Mouse (Mus musculus) heart, postnatal 0 days (tissue): Measurements from ENCODE around the gene Prss57. TPM values are rescaled to one million over a fixed set of nuclear protein-coding genes. Genes with fewer than 3 reads are reported as not detected.

Experiments
- ATAC-seq: fragments of 200-750 bp; cut with Nextera tagmentation; 2 replicates; pipeline ENCODE4 v1.8.0; 2017; ENCODE audit warnings: low read depth, moderate number of reproducible peaks, moderate library complexity; ENCODE audit not compliant: insufficient read depth
- DNase-seq: peaks from one replicate; pipeline ENCODE4 v3.0.0-alpha.2; 2016; ENCODE audit warnings: low spot score
- H3K27ac ChIP-seq: fragments of 300-500 bp; sonication (generic); 2 replicates; pipeline ENCODE4 v1.5.1; 2014; ENCODE audit warnings: low read depth, mild to moderate bottlenecking
- H3K27me3 ChIP-seq: fragments of 300-500 bp; sonication (generic); 2 replicates; pipeline ENCODE4 v1.6.1; 2014; ENCODE audit warnings: low read length, mixed read lengths; ENCODE audit not compliant: control insufficient read depth, insufficient read depth
- H3K36me3 ChIP-seq: fragments of 300-500 bp; sonication (generic); replicated peaks from 2 replicates; pipeline ENCODE4 v1.6.1; 2014; ENCODE audit warnings: low read length, mixed read lengths; ENCODE audit not compliant: control insufficient read depth, insufficient read depth
- H3K4me1 ChIP-seq: fragments of 300-500 bp; sonication (generic); 2 replicates; pipeline ENCODE4 v1.6.1; 2014; ENCODE audit warnings: antibody characterized with exemption; ENCODE audit not compliant: control insufficient read depth, insufficient read depth
- H3K4me2 ChIP-seq: fragments of 300-500 bp; sonication (generic); 2 replicates; pipeline ENCODE4 v1.6.1; 2014; ENCODE audit warnings: low read depth, mild to moderate bottlenecking, low read length, moderate library complexity
- H3K4me3 ChIP-seq: fragments of 300-500 bp; sonication (generic); 2 replicates; pipeline ENCODE4 v1.5.1; 2014; ENCODE audit warnings: low read depth, low read length
- H3K9ac ChIP-seq: fragments of 300-500 bp; sonication (generic); replicated peaks from 2 replicates; pipeline ENCODE4 v1.6.1; 2014; ENCODE audit warnings: low read depth, low read length, mixed read lengths
- H3K9me3 ChIP-seq: fragments of 300-500 bp; sonication (generic); replicated peaks from 2 replicates; pipeline ENCODE4 v1.6.1; 2016; ENCODE audit warnings: low read length; ENCODE audit not compliant: control insufficient read depth
- CTCF ChIP-seq: IDR thresholded peaks from 2 replicates; pipeline ENCODE4 v1.5.1; 2016; ENCODE audit warnings: antibody characterized with exemption, control low read depth, low read depth
- EP300 ChIP-seq: IDR thresholded peaks from 2 replicates; pipeline ENCODE4 v1.6.1; 2016; ENCODE audit warnings: antibody characterized with exemption, low read depth
- WGBS: fragments of 180-500 bp; shearing (Covaris S2); extraction: QIAGEN DNeasy Blood & Tissue Kit; methylation state at CpG from one replicate; pipeline ENCODE4 v1.1.7; 2014; 5-methylcytosine and 5-hydroxymethylcytosine counted together
- polyA plus RNA-seq: library from polyadenylated mRNA; unstranded; fragments of >200 nt; fragmentation: Nextera tagmentation; extraction: Ambion mirVana; gene quantifications from 2 replicates; pipeline ENCODE4 v1.2.1, GENCODE M21; 2015
- total RNA-seq: library from RNA; depleted of rRNA; stranded (reverse); fragments of >200 nt; gene quantifications from 2 replicates; pipeline ENCODE4 v1.2.3, GENCODE M21; 2014; ENCODE audit warnings: low replicate concordance

Gene Prss57
- total and polyA plus RNA-seq, 2 experiments from 2014 or later, result 1.3 TPM; not detected in 1

DNA sequence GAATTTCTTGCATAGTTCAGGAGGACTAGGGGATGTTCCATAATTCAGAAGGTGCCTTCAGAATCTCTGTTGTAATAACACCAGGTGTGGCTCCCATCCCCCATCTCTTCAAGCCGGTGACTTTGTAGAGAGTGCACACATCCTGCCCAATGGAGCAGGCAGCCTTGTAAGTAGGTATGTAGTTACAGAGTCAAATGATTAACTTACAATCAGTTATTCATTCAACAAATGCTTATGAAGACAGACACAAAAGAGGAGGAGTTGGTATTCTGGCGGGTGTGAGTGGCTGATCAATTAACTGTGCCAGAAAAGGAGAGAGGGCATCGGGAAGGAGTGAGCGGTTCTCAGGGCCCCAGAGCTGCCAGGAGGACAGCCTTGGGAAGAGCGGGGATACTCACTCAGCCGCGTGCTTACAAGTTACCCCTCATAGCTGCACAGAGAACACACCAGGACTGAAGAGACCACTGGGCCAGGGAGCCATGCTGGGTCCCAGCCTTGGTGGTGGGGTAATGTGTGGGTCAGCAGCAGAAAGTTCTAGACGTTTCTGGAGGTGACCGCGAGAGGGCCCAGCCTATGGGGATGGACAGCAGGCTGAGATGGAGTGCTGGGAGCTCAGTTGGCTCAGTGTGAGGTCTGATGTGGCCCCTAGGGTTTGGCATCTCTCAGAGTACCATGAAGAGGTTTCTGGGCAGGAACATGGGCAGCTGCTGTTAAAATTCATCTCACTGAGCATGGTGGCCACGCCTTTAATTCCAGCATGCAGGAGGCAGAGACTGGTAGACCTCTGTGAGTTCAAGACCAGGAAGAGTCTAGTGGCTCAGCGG lies 25.1 kb upstream of the Prss57 start:
- Histone ChIP-seq H3K27me3 (no peaks in the 10 kb centered on the region), H3K9ac (no peak overlapping the region), H3K4me3 (no peak overlapping the region), H3K4me2 (no peak overlapping the region), H3K9me3 (no peaks in the 10 kb centered on the region), H3K36me3 (peaks cover 25% of the 10 kb centered on the region), H3K27ac (no peak overlapping the region), H3K4me1 (no peaks in the 10 kb centered on the region)
- WGBS, result 85% methylated on average over 12 of the region's 12 CpGs
- ATAC-seq (no peak), DNase-seq (no peak)
- TF ChIP-seq EP300, result no peak
- TF ChIP-seq CTCF, result no peak

DNA sequence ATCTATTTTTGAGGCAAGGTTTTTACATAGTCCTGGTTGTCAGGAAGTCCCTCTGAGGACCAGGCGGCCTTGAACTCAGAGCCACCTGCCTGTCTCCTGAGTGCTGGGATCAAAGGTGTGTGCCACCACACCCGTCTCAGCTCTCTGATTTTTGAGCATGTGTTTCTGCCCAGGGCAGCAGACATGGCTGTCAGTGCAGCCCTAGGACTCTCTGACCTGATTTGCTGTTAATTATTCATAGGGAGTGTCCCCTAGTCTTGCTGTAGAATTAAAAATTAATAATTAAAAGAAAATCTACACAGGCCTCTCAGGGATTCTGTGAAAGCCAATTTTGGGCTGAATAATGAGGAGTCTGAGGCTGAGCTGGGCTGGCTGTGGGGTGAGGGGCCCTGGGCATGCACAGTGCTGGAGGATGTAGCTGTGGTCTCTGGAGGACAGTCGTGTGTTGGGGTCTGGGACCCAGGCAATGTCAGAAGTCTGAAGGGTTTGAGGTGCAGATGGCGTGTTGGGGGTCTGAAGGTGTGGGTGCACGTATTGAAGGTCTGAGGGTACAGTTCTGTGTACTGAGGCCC lies 23.6 kb upstream of the Prss57 start:
- no peak overlapping the region for H3K4me2 ChIP-seq
- no peak for TF ChIP-seq EP300
- TF ChIP-seq CTCF, result no peak
- ATAC-seq (no peak), DNase-seq (no peak)
- H3K27ac ChIP-seq, result no peak overlapping the region
- WGBS, result 83% methylated on average over 5 of the region's 5 CpGs
- H3K9me3 ChIP-seq, result no peaks in the 10 kb centered on the region
- peaks cover 19% of the 10 kb centered on the region for H3K36me3 ChIP-seq
- no peaks in the 10 kb centered on the region for H3K27me3 ChIP-seq
- no peak overlapping the region for H3K9ac ChIP-seq
- no peak overlapping the region for H3K4me3 ChIP-seq
- H3K4me1 ChIP-seq, result no peaks in the 10 kb centered on the region

DNA sequence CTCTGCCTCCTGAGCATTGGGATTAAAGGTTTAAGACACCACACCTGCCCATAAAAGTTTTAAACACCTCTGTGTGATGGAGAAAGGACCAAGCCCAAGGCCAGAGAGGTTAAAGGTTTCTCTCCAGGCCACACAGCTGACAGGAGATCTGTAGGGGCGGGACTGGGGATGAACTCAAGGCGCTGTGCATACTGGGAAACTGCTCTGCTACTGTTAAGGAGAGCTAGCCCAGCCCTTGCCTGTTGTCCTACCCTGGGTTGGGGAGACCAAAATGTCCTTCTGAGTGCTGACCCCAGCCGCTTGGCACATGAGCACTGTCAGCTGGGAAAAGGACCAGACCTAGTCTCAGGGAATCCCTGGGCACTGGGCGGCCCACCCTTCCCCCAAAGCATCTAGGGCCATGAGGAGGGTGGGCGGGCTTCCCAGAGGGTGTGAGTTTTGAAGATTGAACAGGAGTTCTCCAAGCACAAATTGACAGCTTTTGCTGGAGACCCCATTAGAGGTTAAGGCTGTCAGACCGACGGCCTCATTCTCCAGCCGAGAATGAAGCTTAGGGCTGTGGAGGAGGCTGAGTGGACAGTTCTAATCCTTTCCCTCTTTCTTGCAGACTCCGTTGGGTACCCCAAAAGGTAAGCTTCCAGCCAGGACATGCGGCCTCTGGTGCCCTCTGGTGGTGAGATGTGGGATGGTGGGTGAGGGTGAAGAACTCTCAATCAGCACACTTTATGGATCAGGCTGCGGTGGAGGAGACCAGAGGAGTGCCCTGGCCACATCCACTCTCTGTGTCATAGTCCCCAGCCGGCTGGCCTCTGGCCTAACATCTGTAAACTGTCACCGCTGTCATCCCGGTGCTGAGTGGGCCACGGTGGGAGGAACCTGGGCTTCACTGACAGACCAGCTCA lies 21.2 kb upstream of the Prss57 start:
- Histone ChIP-seq H3K4me3 (no peak overlapping the region), H3K9me3 (no peaks in the 10 kb centered on the region), H3K4me2 (no peak overlapping the region), H3K9ac (no peak overlapping the region), H3K27ac (no peak overlapping the region), H3K27me3 (no peaks in the 10 kb centered on the region), H3K4me1 (no peaks in the 10 kb centered on the region), H3K36me3 (peaks cover 14% of the 10 kb centered on the region)
- peak; percentile 37; the same call in 1 of the 2 replicates for ATAC-seq
- peak; percentile 42 for DNase-seq
- 28% methylated on average over 15 of the region's 15 CpGs for WGBS
- TF ChIP-seq CTCF (peak; percentile 96), EP300 (no peak)

DNA sequence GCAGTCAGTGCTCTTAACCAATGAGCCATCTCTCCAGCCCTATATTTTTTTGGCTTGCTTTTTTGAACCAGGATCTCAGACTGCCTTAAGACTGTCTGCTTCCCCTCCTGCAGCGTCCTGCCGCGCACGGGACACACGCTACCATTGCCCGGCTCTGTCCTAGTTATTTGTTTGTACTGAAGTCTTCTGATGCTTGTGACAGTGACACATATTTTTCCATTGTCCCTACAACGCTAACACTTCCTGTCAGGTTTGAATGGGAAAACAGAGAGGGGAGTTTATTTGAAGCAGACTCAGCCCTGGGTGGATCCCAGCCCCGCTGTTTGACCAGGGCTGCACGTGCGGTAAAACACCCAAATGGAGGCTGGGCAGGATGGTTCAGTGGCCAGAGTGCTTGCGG lies 18.0 kb upstream of the Prss57 start:
- TF ChIP-seq CTCF (no peak), EP300 (no peak)
- DNase-seq, result no peak
- H3K4me2 ChIP-seq, result no peak overlapping the region; the same call in 1 of the 2 replicates
- no peak for ATAC-seq
- WGBS, result 62% methylated on average over 11 of the region's 11 CpGs
- no peaks in the 10 kb centered on the region for H3K9me3 ChIP-seq
- peak overlapping the region; percentile 81 for H3K27ac ChIP-seq
- H3K4me1 ChIP-seq, result peaks cover under 1% of the 10 kb centered on the region; the same call in 1 of the 2 replicates
- H3K9ac ChIP-seq, result no peak overlapping the region
- no peak overlapping the region for H3K4me3 ChIP-seq
- H3K27me3 ChIP-seq, result no peaks in the 10 kb centered on the region
- no peaks in the 10 kb centered on the region; the same call in none of the 2 replicates for H3K36me3 ChIP-seq

DNA sequence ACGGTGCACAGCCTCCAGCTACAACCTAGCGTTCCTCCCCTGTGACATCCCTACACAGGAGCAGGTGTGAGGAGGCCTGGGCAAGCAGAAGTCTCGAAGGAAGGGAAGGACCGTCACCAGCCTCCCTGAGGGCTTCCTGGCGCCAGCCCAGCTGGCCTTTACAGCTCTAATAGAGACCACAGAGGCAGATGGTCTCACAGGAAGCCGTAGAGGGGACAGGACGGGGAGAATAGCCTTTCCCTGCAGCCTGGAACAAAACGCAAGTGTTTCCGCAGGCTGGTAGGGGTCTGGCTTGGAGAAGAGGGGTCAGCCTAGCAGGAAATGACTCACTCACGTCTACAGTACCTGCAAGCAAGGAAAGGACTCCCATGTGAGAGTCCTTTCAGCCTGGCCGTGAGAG lies 17.1 kb upstream of the Prss57 start:
- peak overlapping the region; percentile 81 for H3K27ac ChIP-seq
- no peaks in the 10 kb centered on the region for H3K9me3 ChIP-seq
- ATAC-seq (no peak), DNase-seq (no peak)
- H3K27me3 ChIP-seq, result no peaks in the 10 kb centered on the region
- 57% methylated on average over 11 of the region's 11 CpGs for WGBS
- H3K36me3 ChIP-seq, result no peaks in the 10 kb centered on the region; the same call in none of the 2 replicates
- peak overlapping the region; percentile 44 for H3K4me2 ChIP-seq
- H3K4me1 ChIP-seq, result peaks cover 5% of the 10 kb centered on the region; the same call in 1 of the 2 replicates
- no peak for TF ChIP-seq CTCF
- TF ChIP-seq EP300, result peak; percentile 80
- no peak overlapping the region for H3K9ac ChIP-seq
- H3K4me3 ChIP-seq, result no peak overlapping the region
